Comparison of ENCODE assay signal across 17 mouse cellular contexts in genomic region chr13:106858779-106859178, GRCm38 (mm10).
"Had no signal": no experiment of that assay in that cellular context is flagged by ENCODE, and none has a peak within 500 bp of the region (broad histone marks: within the 10 kb centered on the region; RNA-seq: fewer than 3 reads in every experiment).

No protein-coding gene starts in this region.

- H3K9me3 ChIP-seq: neural tube, embryonic 12.5 days; neural tube, embryonic 13.5 days; neural tube, embryonic 15.5 days; stomach, embryonic 15.5 days had no signal

- H3K4me1 ChIP-seq: neural tube, embryonic 12.5 days; neural tube, embryonic 13.5 days; neural tube, embryonic 15.5 days; stomach, embryonic 15.5 days had no signal

- H3K4me2 ChIP-seq: neural tube, embryonic 12.5 days; neural tube, embryonic 13.5 days; neural tube, embryonic 15.5 days; stomach, embryonic 15.5 days had no signal

- H3K9ac ChIP-seq: neural tube, embryonic 12.5 days; neural tube, embryonic 13.5 days; neural tube, embryonic 15.5 days; stomach, embryonic 15.5 days had no signal

- H3K27me3 ChIP-seq: neural tube, embryonic 12.5 days; neural tube, embryonic 13.5 days; neural tube, embryonic 15.5 days; stomach, embryonic 15.5 days had no signal

- DNase-seq: retina, postnatal 1 day; right cerebral cortex, adult 18-20 months; right cerebral cortex, postnatal 14 days; right cerebral cortex, postnatal 25 days; right cerebral cortex, postnatal 4 days; spleen, adult 18-20 months; thymus, adult 18-20 months; thymus, adult 2 months; thymus, postnatal 14 days; thymus, postnatal 25 days; thymus, postnatal 36 days; thymus, postnatal 4 days had no signal

- H3K4me3 ChIP-seq: neural tube, embryonic 12.5 days; neural tube, embryonic 13.5 days; neural tube, embryonic 15.5 days; stomach, embryonic 15.5 days had no signal

- H3K27ac ChIP-seq: neural tube, embryonic 12.5 days; neural tube, embryonic 13.5 days; neural tube, embryonic 15.5 days; stomach, embryonic 15.5 days; stomach, postnatal 0 days had no signal
